Mouse (Mus musculus): Measurements from ENCODE around the gene Zmym3.
"Not testable (repeated sequence)": the region's sequence is repeated elsewhere in the genome, so short reads cannot be mapped to it uniquely, and the experiment has no call there.

The Zmym3 gene

DNA sequence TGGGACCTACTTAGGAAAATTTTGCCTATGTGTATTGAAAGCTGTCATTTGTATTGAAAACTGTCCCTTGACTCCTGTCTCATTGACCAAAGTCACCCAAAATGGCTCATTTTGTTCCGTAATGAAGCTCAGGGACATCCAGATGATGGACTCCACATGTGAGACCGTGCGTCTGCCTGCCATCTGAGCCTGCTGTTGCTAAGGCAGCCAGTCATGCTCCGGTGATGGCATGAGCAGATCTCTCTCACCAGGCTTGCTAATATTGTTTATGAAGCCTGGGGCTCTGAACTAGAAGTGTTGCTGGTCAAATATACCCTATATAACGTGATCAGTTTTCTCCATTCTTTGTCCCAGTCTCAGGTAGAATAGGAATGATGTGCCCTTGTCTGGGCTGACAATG is 47.7 kb downstream of the Zmym3 start:
- no peak for DNase-seq (ENCODE audit: low spot score)

DNA sequence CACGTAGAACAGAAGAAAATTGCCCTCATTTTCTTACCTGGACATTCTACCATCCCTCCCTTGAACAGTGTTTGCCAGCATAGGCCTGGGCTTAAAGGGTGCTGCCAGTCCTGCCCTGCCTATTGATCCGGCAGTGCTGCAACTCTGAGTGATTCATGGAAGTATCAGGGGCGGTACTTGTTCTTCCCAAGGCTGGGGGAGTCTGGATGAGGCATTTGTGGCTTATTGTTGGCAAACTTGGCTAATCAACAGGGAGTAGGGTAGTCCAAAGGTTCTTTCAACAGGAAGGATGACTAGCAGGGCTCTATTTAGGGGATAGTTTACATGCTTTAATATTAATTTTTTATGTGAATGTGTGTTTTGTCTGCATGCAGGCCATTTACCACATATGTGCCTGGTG is 50.1 kb downstream of the Zmym3 start:
- DNase-seq (ENCODE audit: low spot score): no peak

GRCm38 (mm10) chrX:101369001-101369400 is 51.6 kb downstream of the Zmym3 start:
- DNase-seq (ENCODE audit: low spot score): no peak

- DNase-seq (ENCODE audit: low spot score): not testable (repeated sequence)
Measured at GRCm38 (mm10) chrX:101358902-101359301, 61.7 kb downstream of the Zmym3 start.

Data from urinary bladder, postnatal 14 days (tissue).